Mouse (Mus musculus): ENCODE results near the gene Pla2g4a. TPM values are rescaled to one million over a fixed set of nuclear protein-coding genes. Genes with fewer than 3 reads are reported as not detected.

Gene Pla2g4a
- 4.9 and 5.5 TPM in 2 replicates for polyA plus RNA-seq (2015; fragmentation: Nextera tagmentation; extraction: Ambion mirVana)

DNA sequence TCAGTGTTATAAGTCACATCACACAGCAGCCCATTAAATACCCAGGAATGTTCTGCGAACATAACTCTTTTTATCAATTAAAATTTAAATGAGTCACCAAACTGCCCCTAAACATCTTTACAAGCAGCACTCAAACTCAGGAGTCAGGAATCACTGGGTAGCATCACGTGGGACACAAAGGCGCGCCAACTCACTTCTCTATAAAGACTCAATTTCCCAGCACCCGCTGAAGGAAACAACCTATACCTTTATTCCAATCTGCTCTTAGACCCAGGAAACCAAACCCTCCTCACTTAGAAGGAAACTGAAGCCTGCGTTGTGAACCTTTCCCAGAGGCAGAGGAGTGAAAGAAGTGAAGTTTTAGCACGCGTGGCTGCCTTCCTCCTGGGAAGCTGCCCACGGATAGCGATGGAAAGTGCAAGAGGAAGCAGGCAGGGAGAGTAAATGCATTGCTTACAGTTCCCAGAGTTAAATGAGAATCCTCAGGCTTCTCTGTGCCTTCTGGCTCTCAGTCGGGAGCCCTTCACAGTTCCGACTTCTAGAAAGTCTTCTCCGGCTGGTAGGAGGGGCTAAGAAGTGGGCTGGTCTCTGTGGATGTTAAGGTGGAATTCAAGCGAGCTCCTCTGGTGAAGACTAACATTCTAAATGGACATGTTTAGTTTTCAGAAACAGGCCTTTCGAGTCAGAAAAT lies at the start of gene Pla2g4a:
TSS of gene Pla2g4a (minus strand) at position 557 of the 691 bp plus-strand sequence.
- Histone ChIP-seq H3K4me1 (ENCODE audit: insufficient read depth) (no peaks in the 10 kb centered on the region), H3K27ac (ENCODE audit: low read depth) (peak within 1 kb of the TSS; percentile 88), H3K4me2 (ENCODE audit: low read depth, low read length) (peak within 1 kb of the TSS; percentile 75), H3K9ac (replicated peaks) (peak within 1 kb of the TSS; percentile 77), H3K4me3 (ENCODE audit: low read depth, low read length) (peak within 1 kb of the TSS; percentile 69), H3K36me3 (replicated peaks; ENCODE audit: insufficient read depth, low read length) (no peaks in the 10 kb centered on the region), H3K27me3 (ENCODE audit: insufficient read depth, low read length) (no peaks in the 10 kb centered on the region), H3K9me3 (ENCODE audit: low read length) (no peaks in the 10 kb centered on the region)
- DNase-seq (peak; percentile 33), ATAC-seq (peak; percentile 85)
- 10% methylated on average over 15 of the region's 15 CpGs for WGBS (ENCODE audit: insufficient replicate concordance)
- TF ChIP-seq CTCF (IDR thresholded peaks at IDR 0.05; ENCODE audit: low read depth) (no peak), EP300 (IDR thresholded peaks at IDR 0.05; ENCODE audit: low read depth) (no peak)

DNA sequence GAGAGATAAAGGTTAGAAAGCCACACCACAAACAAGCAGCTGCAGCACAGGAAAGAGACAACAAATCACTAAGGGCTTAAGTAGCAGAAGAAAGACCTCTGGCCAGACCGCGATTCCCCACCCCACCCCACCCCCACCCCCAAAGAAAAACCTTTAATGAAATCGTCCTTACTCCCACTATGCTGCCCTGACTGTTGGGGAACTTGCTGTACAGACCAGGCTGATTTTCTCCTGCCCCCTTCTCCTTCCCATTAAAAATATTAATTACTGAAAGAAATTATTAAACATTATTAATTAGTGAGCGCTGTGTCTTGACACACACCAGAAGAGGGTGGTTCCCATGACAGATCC lies 49.5 kb upstream of the Pla2g4a start:
- Histone ChIP-seq H3K4me2 (ENCODE audit: low read depth, low read length) (no peak overlapping the region), H3K9me3 (ENCODE audit: low read length) (no peaks in the 10 kb centered on the region), H3K36me3 (replicated peaks; ENCODE audit: insufficient read depth, low read length) (no peaks in the 10 kb centered on the region), H3K9ac (replicated peaks) (no peak overlapping the region), H3K4me3 (ENCODE audit: low read depth, low read length) (no peak overlapping the region), H3K27ac (ENCODE audit: low read depth) (no peak overlapping the region), H3K27me3 (ENCODE audit: insufficient read depth, low read length) (no peaks in the 10 kb centered on the region), H3K4me1 (ENCODE audit: insufficient read depth) (no peaks in the 10 kb centered on the region)
- DNase-seq, result no peak
- no peak for TF ChIP-seq CTCF (IDR thresholded peaks at IDR 0.05; ENCODE audit: low read depth)
- no peak for TF ChIP-seq EP300 (IDR thresholded peaks at IDR 0.05; ENCODE audit: low read depth)
- 55% methylated on average over 4 of the region's 4 CpGs for WGBS (ENCODE audit: insufficient replicate concordance)
- no peak for ATAC-seq

DNA sequence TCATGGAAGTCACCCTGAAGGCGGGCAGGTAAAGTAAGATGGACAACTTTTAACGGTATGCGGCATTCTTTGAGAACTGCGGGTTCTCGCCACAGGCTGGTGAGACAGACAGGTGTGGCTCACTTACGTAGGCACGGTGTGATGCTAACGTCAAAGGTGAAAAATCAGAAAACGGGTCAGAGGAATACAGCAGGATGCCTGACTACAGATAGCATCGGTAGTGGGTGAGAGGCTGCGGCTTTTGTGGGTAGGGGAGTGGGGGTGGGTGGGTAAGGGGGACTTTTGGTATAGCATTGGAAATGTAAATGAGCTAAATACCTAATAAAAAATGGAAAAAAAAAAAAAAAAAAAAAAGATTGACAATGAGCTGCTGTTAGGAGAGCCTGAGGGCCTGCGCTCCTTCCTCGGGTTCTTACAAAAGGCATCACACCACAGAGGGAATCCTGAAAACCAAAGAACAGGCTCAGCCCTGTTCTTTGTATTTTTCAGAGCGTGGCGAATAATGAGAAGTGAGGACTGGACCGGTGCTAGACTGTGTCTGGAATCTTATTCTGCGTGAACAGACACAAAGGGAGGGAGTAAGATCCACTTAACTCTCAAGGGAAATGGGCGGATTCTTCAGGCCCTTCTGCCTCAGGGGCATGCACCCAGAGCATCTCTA lies 49.0 kb upstream of the Pla2g4a start:
- no peak for ATAC-seq
- TF ChIP-seq EP300 (IDR thresholded peaks at IDR 0.05; ENCODE audit: low read depth) (no peak), CTCF (IDR thresholded peaks at IDR 0.05; ENCODE audit: low read depth) (no peak)

DNA sequence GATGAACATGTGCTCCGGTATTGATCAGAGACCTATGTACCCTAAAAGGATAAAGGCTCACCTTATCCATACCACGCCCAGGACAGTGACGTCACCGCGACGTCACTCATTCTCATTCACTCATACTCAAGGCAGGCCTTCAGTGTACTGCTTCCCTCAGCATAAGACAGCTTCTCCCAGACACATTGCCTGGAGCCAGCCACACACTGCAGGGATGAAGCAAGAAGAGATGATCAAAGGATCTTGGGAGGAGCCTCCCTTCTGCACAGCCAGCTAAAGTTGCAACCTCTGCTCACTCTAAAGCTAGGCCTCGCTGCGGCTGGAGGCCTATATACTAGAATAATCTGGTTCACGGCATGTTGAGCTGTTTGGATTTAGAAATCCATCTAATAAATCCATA lies 48.0 kb upstream of the Pla2g4a start:
- Histone ChIP-seq H3K27ac (ENCODE audit: low read depth) (no peak overlapping the region), H3K27me3 (ENCODE audit: insufficient read depth, low read length) (no peaks in the 10 kb centered on the region), H3K36me3 (replicated peaks; ENCODE audit: insufficient read depth, low read length) (no peaks in the 10 kb centered on the region), H3K4me3 (ENCODE audit: low read depth, low read length) (no peak overlapping the region), H3K9me3 (ENCODE audit: low read length) (no peaks in the 10 kb centered on the region), H3K4me1 (ENCODE audit: insufficient read depth) (no peaks in the 10 kb centered on the region), H3K9ac (replicated peaks) (no peak overlapping the region), H3K4me2 (ENCODE audit: low read depth, low read length) (no peak overlapping the region)
- TF ChIP-seq EP300 (IDR thresholded peaks at IDR 0.05; ENCODE audit: low read depth) (no peak), CTCF (IDR thresholded peaks at IDR 0.05; ENCODE audit: low read depth) (no peak)
- WGBS (ENCODE audit: insufficient replicate concordance), result 85% methylated on average over 9 of the region's 9 CpGs
- DNase-seq (no peak), ATAC-seq (no peak)

More for the DNA sequence above, 49.0 kb upstream of the Pla2g4a start:
- Histone ChIP-seq H3K9me3 (ENCODE audit: low read length) (no peaks in the 10 kb centered on the region), H3K36me3 (replicated peaks; ENCODE audit: insufficient read depth, low read length) (no peaks in the 10 kb centered on the region), H3K9ac (replicated peaks) (no peak overlapping the region), H3K4me3 (ENCODE audit: low read depth, low read length) (no peak overlapping the region), H3K4me2 (ENCODE audit: low read depth, low read length) (no peak overlapping the region), H3K4me1 (ENCODE audit: insufficient read depth) (no peaks in the 10 kb centered on the region), H3K27me3 (ENCODE audit: insufficient read depth, low read length) (no peaks in the 10 kb centered on the region), H3K27ac (ENCODE audit: low read depth) (no peak overlapping the region)
- 78% methylated on average over 18 of the region's 18 CpGs for WGBS (ENCODE audit: insufficient replicate concordance)
- DNase-seq, result no peak

DNA sequence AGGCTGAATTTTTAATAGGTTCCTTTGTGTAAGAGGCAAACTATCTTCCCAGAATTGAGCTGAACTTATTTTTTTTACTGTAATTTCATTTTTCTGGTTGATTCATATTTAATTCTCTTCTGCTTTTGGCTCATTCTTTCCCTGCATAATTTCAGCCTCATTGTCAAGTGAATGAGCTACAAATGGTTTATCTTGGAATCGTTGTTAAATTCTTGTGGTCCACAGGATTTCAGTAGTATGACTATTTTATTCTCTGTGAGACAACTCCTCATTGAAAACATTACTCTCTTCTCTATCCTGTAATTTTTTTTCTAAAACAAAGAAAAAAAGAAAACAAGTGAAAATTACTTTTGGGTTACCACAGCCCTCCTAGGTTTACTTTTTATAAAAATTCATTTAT lies 14.5 kb upstream of the Pla2g4a start:
- Histone ChIP-seq H3K27me3 (ENCODE audit: insufficient read depth, low read length) (no peaks in the 10 kb centered on the region), H3K9ac (replicated peaks) (no peak overlapping the region), H3K27ac (ENCODE audit: low read depth) (no peak overlapping the region), H3K36me3 (replicated peaks; ENCODE audit: insufficient read depth, low read length) (no peaks in the 10 kb centered on the region), H3K9me3 (ENCODE audit: low read length) (no peaks in the 10 kb centered on the region), H3K4me1 (ENCODE audit: insufficient read depth) (no peaks in the 10 kb centered on the region), H3K4me2 (ENCODE audit: low read depth, low read length) (no peak overlapping the region), H3K4me3 (ENCODE audit: low read depth, low read length) (no peak overlapping the region)
- 67% methylated on average over 1 of the region's 1 CpGs for WGBS (ENCODE audit: insufficient replicate concordance)
- ATAC-seq (no peak), DNase-seq (no peak)
- no peak for TF ChIP-seq CTCF (IDR thresholded peaks at IDR 0.05; ENCODE audit: low read depth)
- no peak for TF ChIP-seq EP300 (IDR thresholded peaks at IDR 0.05; ENCODE audit: low read depth)

DNA sequence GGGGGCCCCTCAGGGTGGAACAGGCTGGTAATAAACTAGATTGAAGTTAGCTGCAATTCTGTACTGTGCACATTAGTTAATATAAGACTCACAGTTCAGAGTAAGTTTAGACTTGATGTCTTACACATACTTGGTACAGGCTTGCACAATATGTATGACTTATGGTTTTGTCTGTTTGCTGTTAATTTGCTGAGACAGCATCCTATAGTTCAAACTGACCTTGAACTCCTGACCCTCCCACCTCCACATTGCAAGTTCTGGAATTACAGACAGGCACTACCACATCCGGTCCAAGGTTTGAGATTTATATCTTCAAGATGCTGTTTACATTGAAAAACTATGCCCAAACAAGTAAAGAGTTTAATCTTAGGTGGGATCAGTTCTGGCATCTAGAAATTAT lies 4.7 kb upstream of the Pla2g4a start:
- H3K4me1 ChIP-seq (ENCODE audit: insufficient read depth), result no peaks in the 10 kb centered on the region
- 56% methylated on average over 1 of the region's 1 CpGs for WGBS (ENCODE audit: insufficient replicate concordance)
- H3K27ac ChIP-seq (ENCODE audit: low read depth), result no peak overlapping the region
- TF ChIP-seq EP300 (IDR thresholded peaks at IDR 0.05; ENCODE audit: low read depth) (no peak), CTCF (IDR thresholded peaks at IDR 0.05; ENCODE audit: low read depth) (no peak)
- H3K4me3 ChIP-seq (ENCODE audit: low read depth, low read length), result no peak overlapping the region
- no peaks in the 10 kb centered on the region for H3K9me3 ChIP-seq (ENCODE audit: low read length)
- ATAC-seq (no peak), DNase-seq (no peak)
- H3K4me2 ChIP-seq (ENCODE audit: low read depth, low read length), result no peak overlapping the region
- no peak overlapping the region for H3K9ac ChIP-seq (replicated peaks)
- no peaks in the 10 kb centered on the region for H3K36me3 ChIP-seq (replicated peaks; ENCODE audit: insufficient read depth, low read length)
- no peaks in the 10 kb centered on the region for H3K27me3 ChIP-seq (ENCODE audit: insufficient read depth, low read length)

Measured in liver, postnatal 0 days (tissue).